Mouse (Mus musculus) T-helper 17 cell (primary cell): ENCODE measurements around the gene Nf1.

ENCODE experiments used
- in situ Hi-C, 2 experiments: fragments of 300-600 bp; cut with MboI, MseI; formaldehyde crosslinking; loops; 1 replicate in 1 of 2; 2 replicates in 1 of 2; pipeline ENCODE4 v1.15.1; 2025; ENCODE audit warnings: high pct_unique_total_duplicates in 2 of 2

Gene Nf1

GRCm38 (mm10) chr11:79526549-79526948 lies 187.1 kb downstream of the Nf1 start:
- in situ Hi-C loops, result loop anchor here in 1 of 2 experiments (10.0 kb wide), 1 partner anchor 1032 kb away; the partner anchor contains the start of genes Sarm1 and Vtn

GRCm38 (mm10) chr11:79527015-79527738 lies 187.7 kb downstream of the Nf1 start:
- in situ Hi-C loops, result loop anchor here in 1 of 2 experiments (10.0 kb wide), 1 partner anchor 1032 kb away; the partner anchor contains the start of genes Sarm1 and Vtn

GRCm38 (mm10) chr11:79527739-79528384 lies 188.4 kb downstream of the Nf1 start:
- in situ Hi-C loops, result loop anchor here in 1 of 2 experiments (10.0 kb wide), 1 partner anchor 1033 kb away; the partner anchor contains the start of genes Sarm1 and Vtn

- in situ Hi-C loops, result loop anchor here in 1 of 2 experiments (10.0 kb wide), 1 partner anchor 1034 kb away; the partner anchor contains the start of genes Sarm1 and Vtn
Measured at GRCm38 (mm10) chr11:79528601-79529000, 189.1 kb downstream of the Nf1 start.

GRCm38 (mm10) chr11:79529226-79529625 lies 189.7 kb downstream of the Nf1 start:
- in situ Hi-C loops, result loop anchor here in 1 of 2 experiments (10.0 kb wide), 1 partner anchor 1034 kb away; the partner anchor contains the start of genes Sarm1 and Vtn

GRCm38 (mm10) chr11:79529736-79530135 lies 190.2 kb downstream of the Nf1 start:
- in situ Hi-C loops, result loop anchor here in 1 of 2 experiments (10.0 kb wide), 1 partner anchor 1035 kb away; the partner anchor contains the start of genes Sarm1 and Vtn

GRCm38 (mm10) chr11:79530333-79530761 lies 190.9 kb downstream of the Nf1 start, which contains the start of the genes Evi2 and Evi2a:
TSS of gene Evi2 (minus strand) at chr11:79530589.
TSS of gene Evi2a (minus strand) at chr11:79530609.
- in situ Hi-C loops, result no loop called here

- in situ Hi-C loops, result no loop called here
Measured at GRCm38 (mm10) chr11:79530774-79531173, 191.3 kb downstream of the Nf1 start.

- in situ Hi-C loops, result no loop called here
Measured at GRCm38 (mm10) chr11:79531485-79531884, 192.0 kb downstream of the Nf1 start.

GRCm38 (mm10) chr11:79533311-79533710 lies 193.8 kb downstream of the Nf1 start:
- in situ Hi-C loops, result no loop called here

- in situ Hi-C loops, result no loop called here
Measured at GRCm38 (mm10) chr11:79533950-79534690, 194.6 kb downstream of the Nf1 start.

GRCm38 (mm10) chr11:79535554-79535953 lies 196.1 kb downstream of the Nf1 start:
- in situ Hi-C loops, result no loop called here

GRCm38 (mm10) chr11:79536293-79536692 lies 196.8 kb downstream of the Nf1 start:
- in situ Hi-C loops, result no loop called here

- in situ Hi-C loops, result loop anchor here in 1 of 2 experiments (5.0 kb wide), 1 partner anchor 55 kb away; no protein-coding TSS in a partner anchor
Measured at GRCm38 (mm10) chr11:79552622-79553021, 213.1 kb downstream of the Nf1 start.

GRCm38 (mm10) chr11:79560536-79560935 lies 221.0 kb downstream of the Nf1 start:
- in situ Hi-C loops, result no loop called here

GRCm38 (mm10) chr11:79563493-79563892 lies 224.0 kb downstream of the Nf1 start:
- in situ Hi-C loops, result no loop called here

- in situ Hi-C loops, result no loop called here
Measured at GRCm38 (mm10) chr11:79566947-79567346, 227.5 kb downstream of the Nf1 start.

GRCm38 (mm10) chr11:79568197-79568911 lies 228.9 kb downstream of the Nf1 start:
- in situ Hi-C loops, result no loop called here

GRCm38 (mm10) chr11:79570319-79570718 lies 230.8 kb downstream of the Nf1 start:
- in situ Hi-C loops, result loop anchor here in 1 of 2 experiments (10.0 kb wide), 1 partner anchor 86 kb away; no protein-coding TSS in a partner anchor

- in situ Hi-C loops, result loop anchor here in 1 of 2 experiments (10.0 kb wide), 1 partner anchor 89 kb away; no protein-coding TSS in a partner anchor
Measured at GRCm38 (mm10) chr11:79573836-79574235, 234.3 kb downstream of the Nf1 start.
